Mouse (Mus musculus): ENCODE measurements around the gene Wdr92. TPM values are rescaled to one million over a fixed set of nuclear protein-coding genes. Genes with fewer than 3 reads are reported as not detected.

The Wdr92 gene
- total and polyA plus RNA-seq, 3 experiments = 34.5 to 63.8 TPM; not detected in 1

GRCm38 (mm10) chr11:17257443-17257842 lies 75.5 kb downstream of the Wdr92 start, which contains the start of gene C1d:
Gene C1d, plus strand, starts transcription at chr11:17257579.
- Histone ChIP-seq H3K9ac (ENCODE audit: control insufficient read depth, low read depth, low read length, poor library complexity, severe bottlenecking) (peak within 1 kb of the TSS; percentile 93), H3K4me1 (ENCODE audit: control insufficient read depth in 1 of 2, insufficient read depth in 2 of 2, low read length in 2 of 2) (peaks cover 5 to 15% of the 10 kb centered on the region in 2 experiments; a peak in 3 of 4 replicates), H3K36me3 (ENCODE audit: control insufficient read depth in 1 of 2, insufficient read depth in 2 of 2, low read length in 2 of 2) (peaks cover 0 to 12% of the 10 kb centered on the region in 2 experiments; a peak in 2 of 4 replicates), H3K4me3 (ENCODE audit: control insufficient read depth in 1 of 2, insufficient read depth in 1 of 2, low read depth in 2 of 2, low read length in 2 of 2) (peak within 1 kb of the TSS; percentile 94), H3K79me2 (ENCODE audit: control insufficient read depth, insufficient read depth, low read length, poor library complexity) (peaks cover 35% of the 10 kb centered on the region), H3K27me3 (ENCODE audit: control insufficient read depth in 1 of 2, insufficient read depth in 2 of 2, low read length in 2 of 2) (no peaks in the 10 kb centered on the region), H3K27ac (ENCODE audit: control insufficient read depth, low read depth, low read length) (peak within 1 kb of the TSS; percentile 89), H3K9me3 (replicated peaks; ENCODE audit: insufficient read depth, low read length) (no peaks in the 10 kb centered on the region)
- peak; percentile 99 for DNase-seq (ENCODE audit: low read depth, low spot score)
- TF ChIP-seq EP300 (IDR thresholded peaks at IDR 0.05; ENCODE audit: low read depth in 1 of 2, low read length in 2 of 2) (peak in 1 of 2 experiments; percentile 42; a peak in 1 of 4 replicates), ZNF384 (IDR thresholded peaks at IDR 0.05; ENCODE audit: low read depth, low read length) (no peak), POLR2AphosphoS2 (IDR thresholded peaks at IDR 0.05; ENCODE audit: low read length) (peak; percentile 92), E2F4 (IDR thresholded peaks at IDR 0.05; ENCODE audit: borderline replicate concordance, low read depth, low read length) (0 out of 2 replicates have a peak, but pooled peaks have one; percentile 57), MAZ (IDR thresholded peaks at IDR 0.05; ENCODE audit: low read depth, low read length) (no peak), SMC3 (IDR thresholded peaks at IDR 0.05; ENCODE audit: low read depth, low read length) (no peak), TBP (IDR thresholded peaks at IDR 0.05; ENCODE audit: low read depth, low read length) (peak; percentile 86), MEF2A (IDR thresholded peaks at IDR 0.05; ENCODE audit: extremely low read depth, insufficient replicate concordance, low read depth, low read length, poor library complexity, severe bottlenecking) (0 out of 2 replicates have a peak, but pooled peaks have one; percentile 34), ZC3H11A (IDR thresholded peaks at IDR 0.05; ENCODE audit: low read depth, low read length) (peak; percentile 14; the same call in 1 of the 2 replicates), NELFE (IDR thresholded peaks at IDR 0.05; ENCODE audit: low read depth, low read length) (peak; percentile 94), HCFC1 (IDR thresholded peaks at IDR 0.05; ENCODE audit: low read depth, low read length) (peak; percentile 91), USF1 (IDR thresholded peaks at IDR 0.05; ENCODE audit: low read depth, low read length) (no peak), GABPA (IDR thresholded peaks at IDR 0.05; ENCODE audit: low read depth, low read length) (peak; percentile 20; the same call in 1 of the 2 replicates), RAD21 (IDR thresholded peaks at IDR 0.05; ENCODE audit: low read depth, low read length) (no peak), KAT2A (conservative IDR thresholded peaks at IDR 0.05; ENCODE audit: low read depth, low read length) (peak; percentile 59; the same call in 1 of the 2 replicates), NRF1 (IDR thresholded peaks at IDR 0.05; ENCODE audit: insufficient read depth, low read depth, low read length, poor library complexity, severe bottlenecking) (peak; percentile 88), ETS1 (IDR thresholded peaks at IDR 0.05; ENCODE audit: low read depth, low read length) (peak; percentile 34; the same call in 1 of the 2 replicates), MXI1 (IDR thresholded peaks at IDR 0.05; ENCODE audit: low read depth, low read length) (peak; percentile 90), POLR2A (IDR thresholded peaks at IDR 0.05; ENCODE audit: control insufficient read depth in 1 of 2, insufficient read depth in 1 of 2, low read depth in 1 of 2, low read length in 2 of 2, poor library complexity in 1 of 2) (peak; percentile 83 to 93), MYC (IDR thresholded peaks at IDR 0.05; ENCODE audit: low read depth, low read length) (peak; percentile 78), BHLHE40 (IDR thresholded peaks at IDR 0.05; ENCODE audit: borderline replicate concordance, low read depth, low read length) (no peak; the same call in 1 of the 2 replicates), MAX (IDR thresholded peaks at IDR 0.05; ENCODE audit: low read length) (no peak; the same call in none of the 2 replicates), ELF1 (IDR thresholded peaks at IDR 0.05; ENCODE audit: low read depth, low read length) (peak; percentile 51; the same call in 1 of the 2 replicates), SIN3A (IDR thresholded peaks at IDR 0.05; ENCODE audit: low read length) (peak; percentile 93), CHD1 (IDR thresholded peaks at IDR 0.05; ENCODE audit: low read depth, low read length) (0 out of 2 replicates have a peak, but pooled peaks have one; percentile 47), CTCF (IDR thresholded peaks at IDR 0.05 in 2 of 3, conservative IDR thresholded peaks at IDR 0.05 in 1 of 3; ENCODE audit: control insufficient read depth in 1 of 3, insufficient read depth in 1 of 3, low read depth in 2 of 3, low read length in 3 of 3, poor library complexity in 1 of 3, severe bottlenecking in 1 of 3) (no peak), ZMIZ1 (IDR thresholded peaks at IDR 0.05; ENCODE audit: low read depth, low read length) (peak; percentile 73), TCF12 (IDR thresholded peaks at IDR 0.05; ENCODE audit: low read depth, low read length) (peak; percentile 61)
